Mouse (Mus musculus): ENCODE data around the gene Nags.

- no peak for TF ChIP-seq EP300 (IDR thresholded peaks at IDR 0.05; ENCODE audit: low read depth)
- no peak for TF ChIP-seq CTCF (IDR thresholded peaks at IDR 0.05; ENCODE audit: low read depth)
Observed at GRCm38 (mm10) chr11:102159781-102160180, 14.5 kb downstream of the Nags start.
